Mouse (Mus musculus) CD4-positive naive resting alpha-beta T cell, adult 76 days (primary cell): ENCODE data around the gene Rhd. TPM values are rescaled to one million over a fixed set of nuclear protein-coding genes. Genes with fewer than 3 reads are reported as not detected.

Experiments used
- total RNA-seq: library from RNA; stranded (reverse); gene quantifications from one replicate; pipeline ENCODE4 v1.2.4, GENCODE M21; 2023

The Rhd gene
- total RNA-seq = not detected

DNA sequence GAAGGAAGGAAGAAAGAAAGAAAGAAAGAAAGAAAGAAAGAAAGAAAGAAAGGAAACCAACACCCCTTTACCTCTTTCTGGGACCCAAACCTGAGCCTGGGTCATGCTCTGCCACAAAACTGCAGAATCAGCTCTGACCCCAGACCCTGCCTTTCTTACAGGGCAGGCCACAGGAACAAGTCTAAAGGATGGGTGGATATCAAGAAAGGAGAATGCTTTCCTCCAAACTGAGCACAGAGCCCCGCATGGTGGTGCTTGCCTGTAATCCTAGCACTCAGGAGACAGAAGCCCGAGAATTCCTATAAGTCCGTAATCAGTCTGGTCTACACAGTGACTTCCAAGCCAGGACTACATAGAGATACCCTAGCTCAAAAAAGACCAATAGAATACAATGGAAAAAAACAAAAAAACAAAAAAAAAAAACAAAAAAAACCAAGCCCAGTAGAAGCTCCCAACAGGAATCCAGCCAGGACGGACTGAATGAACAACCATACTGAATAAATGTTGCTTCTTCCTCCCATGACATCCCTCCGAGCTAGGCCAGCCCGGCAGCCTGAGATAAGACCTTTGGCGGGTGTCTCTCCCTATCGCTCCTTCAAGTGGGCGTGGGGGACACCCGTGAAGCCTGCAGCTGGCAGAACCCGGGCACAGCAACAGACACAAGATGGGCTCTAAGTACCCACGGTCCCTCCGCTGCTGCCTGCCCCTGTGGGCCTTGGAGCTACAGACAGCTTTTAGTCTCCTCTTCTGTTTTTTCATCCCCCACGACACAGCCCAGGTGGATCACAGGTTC, at the start of gene Rhd:
Rhd (plus strand) TSS at position 600 of the 793 bp plus-strand sequence.

DNA sequence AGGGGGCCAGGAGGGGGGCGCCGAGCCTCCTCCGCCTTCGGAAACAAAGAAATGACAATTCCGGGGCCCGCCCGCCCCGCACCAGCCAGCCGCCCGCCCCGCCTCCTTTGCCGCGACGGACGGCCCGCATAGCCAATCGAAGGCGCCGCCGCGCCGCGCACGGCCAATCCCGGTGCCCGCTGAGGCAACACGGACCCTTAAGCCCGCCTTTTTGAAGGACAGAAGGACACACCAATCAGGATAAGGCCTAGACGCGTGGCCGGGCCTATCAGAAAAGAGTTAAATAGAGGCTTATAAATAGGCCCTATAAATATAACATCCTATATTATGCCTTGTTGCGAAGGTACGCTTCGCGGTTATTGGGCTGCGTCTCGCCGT, 11.1 kb upstream of the Rhd start, which contains the start of gene Maco1:
Maco1 (minus strand) TSS at position 87 of the 378 bp plus-strand sequence.

DNA sequence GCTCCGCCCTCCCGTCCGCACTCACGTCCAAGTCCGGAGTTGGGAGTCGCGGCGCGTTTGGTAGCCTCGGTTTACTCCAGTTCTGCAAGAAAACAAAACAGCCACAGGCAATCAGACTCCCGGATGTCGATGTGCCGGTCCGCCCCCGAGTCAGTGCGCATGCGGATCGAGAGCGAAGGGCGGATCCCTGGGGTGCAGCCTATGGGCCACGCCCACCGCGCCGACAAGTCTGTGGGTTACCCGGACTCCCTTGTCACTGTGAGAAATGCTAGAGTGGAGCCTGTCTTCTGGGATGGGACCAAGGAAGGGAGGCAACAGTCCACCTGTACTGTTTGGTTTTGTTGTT, 50.5 kb downstream of the Rhd start, which contains the start of gene Tmem50a:
Tmem50a (minus strand) TSS at position 161 of the 346 bp plus-strand sequence.

DNA sequence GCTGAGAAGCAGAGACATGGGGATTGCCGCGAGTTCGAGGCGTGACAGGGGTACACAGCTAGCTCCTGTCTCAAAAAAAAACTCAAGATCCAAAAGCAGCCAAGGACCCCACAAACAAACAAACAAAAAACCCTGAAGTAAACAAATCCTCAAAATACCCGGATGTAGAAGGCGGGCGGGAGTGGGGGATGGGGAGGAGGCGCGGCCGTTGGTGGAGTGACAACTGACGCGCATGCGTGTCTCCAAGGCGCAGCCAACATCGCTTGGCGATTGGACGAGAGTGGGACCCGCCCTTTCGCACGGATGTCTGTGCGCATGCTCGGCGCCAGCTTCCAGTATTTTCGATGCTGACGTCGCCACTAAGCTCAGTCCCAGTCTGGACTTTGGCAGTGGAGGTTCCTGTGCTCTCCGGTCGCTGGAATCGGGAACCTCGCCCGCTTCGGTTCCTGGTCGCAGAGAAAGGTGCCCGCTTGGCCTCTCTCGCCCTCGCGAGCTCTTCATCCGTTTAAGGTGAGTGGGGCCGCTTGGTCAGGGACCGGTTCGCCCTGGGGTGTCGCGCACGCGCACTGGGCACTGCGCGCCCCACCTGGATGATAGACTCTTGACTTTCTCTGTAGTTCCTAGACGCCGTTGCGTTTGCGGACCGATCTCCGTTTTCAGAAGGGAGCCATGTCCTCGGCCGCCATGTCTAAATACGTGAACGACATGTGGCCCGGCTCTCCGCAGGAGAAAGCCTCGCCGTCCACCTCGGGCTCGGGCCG, 59.1 kb downstream of the Rhd start, which contains the start of gene Rsrp1:
Rsrp1 (plus strand) TSS at position 335 of the 761 bp plus-strand sequence.

DNA sequence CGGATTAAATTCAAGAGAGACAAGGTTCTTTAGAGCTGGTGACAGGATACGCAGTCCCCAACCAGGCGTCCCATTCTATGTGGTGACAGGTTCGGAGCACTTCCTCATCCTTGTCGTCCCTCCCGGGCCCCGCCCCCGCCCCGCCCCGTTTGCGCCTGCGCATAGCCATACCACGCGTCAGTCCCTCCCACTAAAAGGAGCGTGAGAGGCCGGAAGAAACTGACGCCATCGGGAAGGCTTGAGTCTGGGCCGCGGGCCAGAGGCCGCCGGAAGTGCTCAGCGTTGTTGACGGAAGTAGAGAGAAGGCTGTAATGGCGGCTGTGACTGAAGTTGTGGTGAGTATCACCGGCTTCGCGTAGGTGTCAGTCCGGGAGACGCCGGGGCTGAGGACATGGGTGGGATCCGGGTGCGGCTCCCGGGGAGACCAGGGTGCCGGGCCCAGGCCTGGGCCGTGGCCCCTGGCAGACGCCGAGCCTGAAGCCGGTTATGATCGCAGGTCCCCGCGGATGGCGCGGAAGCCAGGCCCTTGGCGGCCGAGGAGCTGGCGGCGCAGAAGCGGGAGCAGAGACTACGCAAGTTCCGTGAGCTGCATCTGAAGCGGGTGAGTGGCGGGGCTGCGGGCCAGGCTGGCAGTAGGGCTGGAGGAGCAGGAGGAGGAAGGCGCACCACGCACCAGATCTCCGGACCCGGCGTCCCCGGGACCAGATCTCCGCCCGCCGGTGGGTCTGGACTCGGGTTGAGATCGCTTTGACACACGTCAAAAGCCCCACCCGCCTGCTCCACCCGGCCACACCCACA, 66.5 kb downstream of the Rhd start, which contains the start of gene Syf2:
Syf2 (plus strand) TSS at position 215 of the 798 bp plus-strand sequence.

Other genes with a start within 250 kb of the Rhd start
- gene Man1c1, start 160.2 kb upstream of the Rhd start, total RNA-seq = 8.2 TPM
- gene Ldlrap1, start 96.5 kb upstream of the Rhd start, total RNA-seq = 125 TPM
- 36.8 TPM for gene Maco1, start 11.2 kb upstream of the Rhd start, total RNA-seq
- gene Tmem50a, start 50.5 kb downstream of the Rhd start, total RNA-seq = 152 TPM
- gene Rsrp1, start 59.1 kb downstream of the Rhd start, total RNA-seq = 354 TPM
- gene Syf2, start 66.4 kb downstream of the Rhd start, total RNA-seq = 281 TPM